Comparison of ENCODE assay signal across 20 mouse cellular contexts in the genomic region with DNA sequence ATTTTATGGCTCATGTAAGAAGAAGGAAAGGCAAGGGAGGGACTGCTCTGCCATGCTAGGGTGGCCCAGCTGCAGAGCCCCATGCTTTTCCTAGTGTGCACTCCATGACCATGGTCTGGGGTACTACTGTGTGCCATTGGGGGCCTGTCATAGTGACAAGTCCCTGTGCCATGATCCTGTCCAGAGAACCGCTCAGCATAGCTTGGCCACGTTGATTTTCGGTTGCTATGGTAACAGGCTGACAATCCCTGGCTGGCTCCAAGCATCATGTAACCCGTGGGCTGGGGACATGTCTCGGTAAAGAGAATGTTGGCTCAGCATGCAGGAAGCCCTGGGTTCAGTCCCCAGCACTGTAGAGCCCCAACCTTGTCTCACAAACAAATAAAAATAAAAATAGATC.
DNase-seq lines count a peak whose midpoint lies in the region; ATAC-seq and TF ChIP-seq lines count a peak whose summit lies in the region.
"Had no signal": no experiment of that assay in that cellular context is flagged by ENCODE, and none has a peak within 500 bp of the region (broad histone marks: within the 10 kb centered on the region; RNA-seq: fewer than 3 reads in every experiment).

No protein-coding gene starts in this region.

- H3K27me3 ChIP-seq in forebrain, postnatal 0 days (ENCODE audit: insufficient read depth, low read length): no peaks in the 10 kb centered on the region
- H3K27me3 ChIP-seq in forebrain, embryonic 11.5 days (ENCODE audit: control insufficient read depth, insufficient read depth, low read length): no peaks in the 10 kb centered on the region
- H3K27me3 ChIP-seq in midbrain, embryonic 13.5 days: no peaks in the 10 kb centered on the region
- H3K27me3 ChIP-seq: heart, embryonic 15.5 days; limb, embryonic 13.5 days had no signal

- H3K4me2 ChIP-seq in forebrain, postnatal 0 days (ENCODE audit: low read depth): no peak overlapping the region
- no peak overlapping the region for H3K4me2 ChIP-seq in forebrain, embryonic 11.5 days (ENCODE audit: low read depth, low read length, severe bottlenecking)
- no peak overlapping the region for H3K4me2 ChIP-seq in midbrain, embryonic 13.5 days (replicated peaks)
- H3K4me2 ChIP-seq: heart, embryonic 15.5 days; limb, embryonic 13.5 days had no signal

- 0 out of 2 replicates have a peak, but pooled peaks cover 2% of the 10 kb centered on the region for H3K4me1 ChIP-seq in forebrain, postnatal 0 days (ENCODE audit: insufficient read depth)
- H3K4me1 ChIP-seq in forebrain, embryonic 11.5 days (replicated peaks; ENCODE audit: control insufficient read depth, insufficient read depth, low read length): no peaks in the 10 kb centered on the region; the same call in 1 of the 2 replicates
- H3K4me1 ChIP-seq in midbrain, embryonic 13.5 days (replicated peaks): peaks cover 14% of the 10 kb centered on the region
- H3K4me1 ChIP-seq: megakaryocyte, embryonic 14.5 days had no signal

- no peaks in the 10 kb centered on the region for H3K9me3 ChIP-seq in forebrain, postnatal 0 days (ENCODE audit: low read length)
- no peaks in the 10 kb centered on the region for H3K9me3 ChIP-seq in forebrain, embryonic 11.5 days (ENCODE audit: control insufficient read depth, low read length)
- no peaks in the 10 kb centered on the region for H3K9me3 ChIP-seq in midbrain, embryonic 13.5 days
- H3K9me3 ChIP-seq: heart, embryonic 15.5 days; limb, embryonic 13.5 days had no signal

- TF ChIP-seq CTCF in forebrain, postnatal 0 days (IDR thresholded peaks at IDR 0.05; ENCODE audit: low read depth): no peak

- peak; percentile 65 for DNase-seq in forebrain, postnatal 0 days
- DNase-seq in forebrain, embryonic 11.5 days (ENCODE audit: low spot score): no peak
- DNase-seq in MN1 (ENCODE audit: low spot score) (peak; percentile 40), R1 (ENCODE audit: low read depth, low spot score) (peak; percentile 38)
- DNase-seq in ovary, postnatal 10 days (ENCODE audit: low spot score): no peak
- no peak for DNase-seq in urinary bladder, adult 2 months (ENCODE audit: low spot score)
- no peak for DNase-seq in kidney, postnatal 25 days
- DNase-seq: cerebellum, adult 11 months; gastrocnemius, postnatal 10 days; heart, adult 18-20 months; kidney, adult 11 months; kidney, postnatal 14 days; layer of hippocampus, adult 9-11 months; lung, postnatal 10 days; thymus, postnatal 36 days had no signal

- H3K27ac ChIP-seq in forebrain, postnatal 0 days (ENCODE audit: low read depth, low read length): no peak overlapping the region
- H3K27ac ChIP-seq in forebrain, embryonic 11.5 days (ENCODE audit: low read depth, low read length): no peak overlapping the region
- no peak overlapping the region for H3K27ac ChIP-seq in midbrain, embryonic 13.5 days
- H3K27ac ChIP-seq: heart, embryonic 15.5 days; limb, embryonic 13.5 days; liver, embryonic 14.5 days had no signal

- ATAC-seq in forebrain, postnatal 0 days: peak; percentile 67
- ATAC-seq in forebrain, embryonic 11.5 days (replicated peaks; ENCODE audit: low FRiP score): no peak
- peak; percentile 58; the same call in 1 of the 2 replicates for ATAC-seq in midbrain, embryonic 13.5 days

- 23% methylated on average over 5 of the region's 5 CpGs for WGBS in forebrain, postnatal 0 days
- WGBS in forebrain, embryonic 11.5 days: 47% methylated on average over 5 of the region's 5 CpGs
- 28% methylated on average over 5 of the region's 5 CpGs for WGBS in midbrain, embryonic 13.5 days

- H3K36me3 ChIP-seq in forebrain, postnatal 0 days (ENCODE audit: insufficient read depth): no peaks in the 10 kb centered on the region
- H3K36me3 ChIP-seq in forebrain, embryonic 11.5 days (ENCODE audit: control insufficient read depth, insufficient read depth, low read length): no peaks in the 10 kb centered on the region
- H3K36me3 ChIP-seq in midbrain, embryonic 13.5 days: no peaks in the 10 kb centered on the region
- H3K36me3 ChIP-seq: heart, embryonic 15.5 days; limb, embryonic 13.5 days had no signal

- H3K9ac ChIP-seq in forebrain, postnatal 0 days: no peak overlapping the region
- H3K9ac ChIP-seq in forebrain, embryonic 11.5 days (ENCODE audit: low read length): no peak overlapping the region
- no peak overlapping the region for H3K9ac ChIP-seq in midbrain, embryonic 13.5 days (replicated peaks)
- H3K9ac ChIP-seq: heart, embryonic 15.5 days; limb, embryonic 13.5 days; liver, embryonic 14.5 days had no signal

- H3K4me3 ChIP-seq in forebrain, postnatal 0 days (ENCODE audit: low read depth, low read length): no peak overlapping the region
- no peak overlapping the region for H3K4me3 ChIP-seq in forebrain, embryonic 11.5 days (ENCODE audit: low read depth, low read length)
- H3K4me3 ChIP-seq in midbrain, embryonic 13.5 days (replicated peaks): no peak overlapping the region
- H3K4me3 ChIP-seq: heart, embryonic 15.5 days; limb, embryonic 13.5 days; megakaryocyte, embryonic 14.5 days had no signal

Comparison
In these comparisons a context has a peak if more than half of its experiments do, and no peak if none do; other contexts are left out.
1. DNase-seq: peak in forebrain, postnatal 0 days (single experiment), MN1 (single experiment) and R1 (single experiment); none in forebrain, embryonic 11.5 days (single experiment), ovary, postnatal 10 days (single experiment), urinary bladder, adult 2 months (single experiment) and kidney, postnatal 25 days (0 of 2).